Mouse (Mus musculus): ENCODE measurements around the gene Dynlt1b.
"Not testable (repeated sequence)": the region's sequence is repeated elsewhere in the genome, so short reads cannot be mapped to it uniquely, and the experiment has no call there.

The Dynlt1b gene

GRCm38 (mm10) chr17:6422805-6423204, 7.1 kb upstream of the Dynlt1b start:
- not testable (repeated sequence) for DNase-seq (ENCODE audit: low spot score in 2 of 2)

GRCm38 (mm10) chr17:6424294-6424980, 5.5 kb upstream of the Dynlt1b start:
- DNase-seq (ENCODE audit: low spot score in 2 of 2), result not testable (repeated sequence)

GRCm38 (mm10) chr17:6425325-6425724, 4.6 kb upstream of the Dynlt1b start:
- DNase-seq (ENCODE audit: low spot score in 2 of 2), result not testable (repeated sequence)

GRCm38 (mm10) chr17:6426869-6427268, 3.0 kb upstream of the Dynlt1b start:
- not testable (repeated sequence) for DNase-seq (ENCODE audit: low spot score in 2 of 2)

GRCm38 (mm10) chr17:6428926-6429325, 986 bp upstream of the Dynlt1b start:
- DNase-seq (ENCODE audit: low spot score in 2 of 2), result not testable (repeated sequence)

GRCm38 (mm10) chr17:6430410-6431001, 594 bp downstream of the Dynlt1b start:
- not testable (repeated sequence) for DNase-seq (ENCODE audit: low spot score in 2 of 2)

GRCm38 (mm10) chr17:6432456-6432855, 2.5 kb downstream of the Dynlt1b start:
- DNase-seq (ENCODE audit: low spot score in 2 of 2), result not testable (repeated sequence)

- not testable (repeated sequence) for DNase-seq (ENCODE audit: low spot score in 2 of 2)
These were observed 3.8 kb downstream of the Dynlt1b start for GRCm38 (mm10) chr17:6433691-6434090.

GRCm38 (mm10) chr17:6438080-6438479, 8.2 kb downstream of the Dynlt1b start:
- DNase-seq (ENCODE audit: low spot score in 2 of 2), result not testable (repeated sequence)

- not testable (repeated sequence) for DNase-seq (ENCODE audit: low spot score in 2 of 2)
These were observed 10.0 kb downstream of the Dynlt1b start for GRCm38 (mm10) chr17:6439913-6440312.

GRCm38 (mm10) chr17:6440493-6441077, 10.7 kb downstream of the Dynlt1b start:
- not testable (repeated sequence) for DNase-seq (ENCODE audit: low spot score in 2 of 2)

GRCm38 (mm10) chr17:6441254-6441653, 11.3 kb downstream of the Dynlt1b start:
- not testable (repeated sequence) for DNase-seq (ENCODE audit: low spot score in 2 of 2)

GRCm38 (mm10) chr17:6442513-6442912, 12.6 kb downstream of the Dynlt1b start:
- not testable (repeated sequence) for DNase-seq (ENCODE audit: low spot score in 2 of 2)

- not testable (repeated sequence) for DNase-seq (ENCODE audit: low spot score in 2 of 2)
These were observed 16.1 kb downstream of the Dynlt1b start for GRCm38 (mm10) chr17:6445794-6446587.

GRCm38 (mm10) chr17:6448293-6448692, 18.4 kb downstream of the Dynlt1b start:
- not testable (repeated sequence) for DNase-seq (ENCODE audit: low spot score in 2 of 2)

GRCm38 (mm10) chr17:6449166-6449565, 19.3 kb downstream of the Dynlt1b start:
- DNase-seq (ENCODE audit: low spot score in 2 of 2), result not testable (repeated sequence)

- DNase-seq (ENCODE audit: low spot score in 2 of 2), result not testable (repeated sequence)
These were observed 21.3 kb downstream of the Dynlt1b start for GRCm38 (mm10) chr17:6451205-6451604.

GRCm38 (mm10) chr17:6452689-6453088, 22.8 kb downstream of the Dynlt1b start:
- not testable (repeated sequence) for DNase-seq (ENCODE audit: low spot score in 2 of 2)

GRCm38 (mm10) chr17:6454703-6455102, 24.8 kb downstream of the Dynlt1b start:
- DNase-seq (ENCODE audit: low spot score in 2 of 2), result not testable (repeated sequence)

- DNase-seq (ENCODE audit: low spot score in 2 of 2), result not testable (repeated sequence)
These were observed 26.0 kb downstream of the Dynlt1b start for GRCm38 (mm10) chr17:6455883-6456282.

GRCm38 (mm10) chr17:6456614-6457402, 26.9 kb downstream of the Dynlt1b start:
- not testable (repeated sequence) for DNase-seq (ENCODE audit: low spot score in 2 of 2)
